Mouse (Mus musculus): ENCODE results near the gene Mdga1. TPM values are rescaled to one million over a fixed set of nuclear protein-coding genes. Genes with fewer than 3 reads are reported as not detected.

Mdga1 gene
- polyA plus RNA-seq, 1 experiment from 2014 or later, result 3.8 TPM

DNA sequence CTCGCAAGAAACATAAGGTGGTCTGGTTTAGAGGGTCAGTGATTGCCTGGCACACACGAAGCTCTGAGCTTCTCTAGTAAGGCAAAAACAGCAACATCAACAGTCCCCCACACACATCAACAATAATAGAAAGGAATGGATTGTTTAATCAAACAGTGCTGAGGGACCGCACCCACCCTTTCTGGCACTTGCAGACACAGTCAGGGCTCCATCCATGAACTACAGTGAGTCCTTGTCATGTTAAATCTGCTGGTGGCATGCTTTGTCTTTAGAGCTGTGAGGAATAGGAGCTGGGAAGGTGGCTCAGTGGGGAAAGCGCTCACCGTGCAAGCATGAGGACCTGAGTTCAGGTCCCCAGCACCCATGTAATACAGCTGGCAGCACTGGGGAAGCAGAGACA is 26.1 kb upstream of the Mdga1 start:
- no peak for ATAC-seq (ENCODE audit: insufficient number of reproducible peaks, low FRiP score, low TSS enrichment, low read depth)
- Histone ChIP-seq H3K27ac (replicated peaks) (no peak overlapping the region), H3K4me3 (replicated peaks) (no peak overlapping the region), H3K9me3 (replicated peaks) (no peaks in the 10 kb centered on the region), H3K27me3 (no peaks in the 10 kb centered on the region), H3K4me1 (no peaks in the 10 kb centered on the region), H3K4me2 (replicated peaks) (no peak overlapping the region), H3K9ac (no peak overlapping the region), H3K36me3 (no peaks in the 10 kb centered on the region)
- 89% methylated on average over 5 of the region's 5 CpGs for WGBS

- Histone ChIP-seq H3K4me2 (replicated peaks) (no peak overlapping the region), H3K4me1 (no peaks in the 10 kb centered on the region), H3K9ac (no peak overlapping the region), H3K4me3 (replicated peaks) (no peak overlapping the region), H3K9me3 (replicated peaks) (no peaks in the 10 kb centered on the region), H3K27ac (replicated peaks) (no peak overlapping the region), H3K36me3 (no peaks in the 10 kb centered on the region), H3K27me3 (no peaks in the 10 kb centered on the region)
- WGBS, result 80% methylated on average over 4 of the region's 4 CpGs
- no peak for ATAC-seq (ENCODE audit: insufficient number of reproducible peaks, low FRiP score, low TSS enrichment, low read depth)
These were observed 24.6 kb upstream of the Mdga1 start for GRCm38 (mm10) chr17:29994459-29994858.

DNA sequence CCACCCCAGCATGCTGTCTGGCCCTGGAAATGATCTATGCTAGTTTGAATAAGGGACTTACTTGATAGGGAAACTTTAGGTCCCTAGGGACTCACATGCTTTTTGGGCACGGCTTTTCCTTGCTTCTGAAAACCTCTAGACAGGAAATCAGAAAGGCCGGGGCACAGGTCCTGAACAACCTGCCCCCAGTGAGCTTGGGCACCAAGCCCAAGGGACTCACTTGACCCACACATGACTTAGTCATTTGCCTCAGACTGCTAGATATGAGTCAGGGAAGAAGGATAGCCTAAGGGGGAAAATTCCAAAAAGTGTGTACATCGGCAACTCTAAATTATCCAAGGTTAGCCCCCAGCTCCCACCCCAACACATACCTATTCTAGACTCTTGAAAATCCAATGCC is 24.1 kb upstream of the Mdga1 start:
- Histone ChIP-seq H3K9ac (no peak overlapping the region), H3K36me3 (no peaks in the 10 kb centered on the region), H3K4me3 (replicated peaks) (no peak overlapping the region), H3K9me3 (replicated peaks) (no peaks in the 10 kb centered on the region), H3K4me2 (replicated peaks) (no peak overlapping the region), H3K27me3 (no peaks in the 10 kb centered on the region), H3K27ac (replicated peaks) (no peak overlapping the region), H3K4me1 (no peaks in the 10 kb centered on the region)
- ATAC-seq (ENCODE audit: insufficient number of reproducible peaks, low FRiP score, low TSS enrichment, low read depth), result no peak
- 64% methylated on average over 3 of the region's 3 CpGs for WGBS

- no peak; the same call in 1 of the 2 replicates for ATAC-seq (ENCODE audit: insufficient number of reproducible peaks, low FRiP score, low TSS enrichment, low read depth)
- no peaks in the 10 kb centered on the region for H3K9me3 ChIP-seq (replicated peaks)
- no peak overlapping the region for H3K4me3 ChIP-seq (replicated peaks)
- H3K4me2 ChIP-seq (replicated peaks), result no peak overlapping the region
- H3K27ac ChIP-seq (replicated peaks), result no peak overlapping the region
- no peaks in the 10 kb centered on the region for H3K4me1 ChIP-seq
- 58% methylated on average over 8 of the region's 8 CpGs for WGBS
- no peaks in the 10 kb centered on the region for H3K27me3 ChIP-seq
- no peaks in the 10 kb centered on the region for H3K36me3 ChIP-seq
- H3K9ac ChIP-seq, result no peak overlapping the region
These were observed 23.6 kb upstream of the Mdga1 start for GRCm38 (mm10) chr17:29993488-29993887.

- 89% methylated on average over 2 of the region's 2 CpGs for WGBS
- no peak overlapping the region for H3K9ac ChIP-seq
- no peak for ATAC-seq (ENCODE audit: insufficient number of reproducible peaks, low FRiP score, low TSS enrichment, low read depth)
These were observed 21.0 kb upstream of the Mdga1 start for GRCm38 (mm10) chr17:29990845-29991244.

DNA sequence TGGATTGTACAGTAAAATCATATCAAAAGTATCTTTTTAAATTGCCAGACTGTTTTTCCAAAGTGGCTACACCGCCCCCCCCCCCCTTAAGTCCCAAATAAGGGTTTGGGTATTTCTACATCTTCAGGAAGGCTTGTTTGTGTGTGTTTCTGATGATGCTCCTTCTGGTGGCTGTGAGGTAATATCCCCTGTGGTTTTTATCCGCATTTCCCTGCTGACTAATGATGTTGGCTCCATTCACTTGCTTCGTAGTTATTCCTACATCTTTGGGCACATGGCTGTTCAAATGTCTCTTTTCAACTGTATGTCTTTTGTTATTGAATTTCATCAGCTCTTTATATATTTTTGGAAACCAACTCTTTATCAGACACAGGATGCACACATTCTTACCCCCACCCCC is 20.2 kb upstream of the Mdga1 start:
- Histone ChIP-seq H3K36me3 (no peaks in the 10 kb centered on the region), H3K9ac (no peak overlapping the region), H3K4me3 (replicated peaks) (no peak overlapping the region), H3K27me3 (no peaks in the 10 kb centered on the region), H3K9me3 (replicated peaks) (no peaks in the 10 kb centered on the region), H3K4me2 (replicated peaks) (no peak overlapping the region), H3K4me1 (no peaks in the 10 kb centered on the region), H3K27ac (replicated peaks) (no peak overlapping the region)
- WGBS, result 82% methylated on average over 3 of the region's 3 CpGs
- ATAC-seq (ENCODE audit: insufficient number of reproducible peaks, low FRiP score, low TSS enrichment, low read depth), result no peak

More at GRCm38 (mm10) chr17:29990845-29991244, 21.0 kb upstream of the Mdga1 start:
- Histone ChIP-seq H3K4me1 (no peaks in the 10 kb centered on the region), H3K4me3 (replicated peaks) (no peak overlapping the region), H3K27me3 (no peaks in the 10 kb centered on the region), H3K9me3 (replicated peaks) (no peaks in the 10 kb centered on the region), H3K4me2 (replicated peaks) (no peak overlapping the region), H3K27ac (replicated peaks) (no peak overlapping the region), H3K36me3 (no peaks in the 10 kb centered on the region)

DNA sequence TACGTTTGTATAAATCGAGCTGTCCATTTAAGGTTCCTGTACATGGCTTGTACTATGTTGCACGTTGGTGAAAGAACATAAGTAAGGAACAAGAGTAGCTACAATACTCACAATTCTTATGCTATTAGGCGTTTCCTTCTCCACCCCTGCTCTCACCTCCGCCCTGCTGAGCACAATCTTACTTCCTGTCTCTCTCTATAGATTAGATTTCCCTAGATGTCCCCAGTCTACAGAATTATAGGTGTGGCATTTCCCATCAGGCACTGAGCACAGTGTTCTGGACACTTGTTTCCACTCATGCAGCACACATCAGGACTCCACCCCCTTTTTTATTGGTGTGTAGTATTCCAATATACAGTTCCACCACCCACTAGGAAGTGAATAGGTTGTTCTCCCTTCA is 19.8 kb upstream of the Mdga1 start:
- Histone ChIP-seq H3K4me3 (replicated peaks) (no peak overlapping the region), H3K4me1 (no peaks in the 10 kb centered on the region), H3K9me3 (replicated peaks) (no peaks in the 10 kb centered on the region), H3K27me3 (no peaks in the 10 kb centered on the region), H3K27ac (replicated peaks) (no peak overlapping the region), H3K4me2 (replicated peaks) (no peak overlapping the region), H3K36me3 (no peaks in the 10 kb centered on the region), H3K9ac (no peak overlapping the region)
- WGBS, result 82% methylated on average over 5 of the region's 5 CpGs
- ATAC-seq (ENCODE audit: insufficient number of reproducible peaks, low FRiP score, low TSS enrichment, low read depth), result no peak

DNA sequence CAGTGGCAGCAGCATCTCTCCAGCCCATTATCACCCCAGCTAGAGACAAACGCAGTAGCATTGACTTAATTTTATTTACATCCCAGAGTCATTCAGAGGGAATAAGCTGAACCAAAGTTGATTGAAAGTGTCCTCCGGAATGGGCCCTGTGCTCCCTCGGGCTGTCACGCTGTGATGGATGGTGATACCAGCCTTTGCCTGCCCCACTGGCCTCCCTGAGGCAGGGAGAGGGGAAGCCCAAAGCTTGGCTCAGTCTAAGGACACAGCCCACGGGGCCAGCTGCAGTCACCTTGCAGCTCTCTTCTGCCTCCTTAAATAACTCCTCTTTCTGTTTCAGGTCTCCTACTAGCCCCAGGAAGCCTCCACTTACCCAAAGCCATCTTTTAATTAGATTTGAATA is 18.3 kb upstream of the Mdga1 start:
- Histone ChIP-seq H3K36me3 (no peaks in the 10 kb centered on the region), H3K27ac (replicated peaks) (no peak overlapping the region), H3K27me3 (no peaks in the 10 kb centered on the region), H3K9me3 (replicated peaks) (no peaks in the 10 kb centered on the region), H3K4me2 (replicated peaks) (no peak overlapping the region), H3K4me1 (no peaks in the 10 kb centered on the region), H3K4me3 (replicated peaks) (no peak overlapping the region), H3K9ac (no peak overlapping the region)
- 56% methylated on average over 5 of the region's 5 CpGs for WGBS
- no peak for ATAC-seq (ENCODE audit: insufficient number of reproducible peaks, low FRiP score, low TSS enrichment, low read depth)

DNA sequence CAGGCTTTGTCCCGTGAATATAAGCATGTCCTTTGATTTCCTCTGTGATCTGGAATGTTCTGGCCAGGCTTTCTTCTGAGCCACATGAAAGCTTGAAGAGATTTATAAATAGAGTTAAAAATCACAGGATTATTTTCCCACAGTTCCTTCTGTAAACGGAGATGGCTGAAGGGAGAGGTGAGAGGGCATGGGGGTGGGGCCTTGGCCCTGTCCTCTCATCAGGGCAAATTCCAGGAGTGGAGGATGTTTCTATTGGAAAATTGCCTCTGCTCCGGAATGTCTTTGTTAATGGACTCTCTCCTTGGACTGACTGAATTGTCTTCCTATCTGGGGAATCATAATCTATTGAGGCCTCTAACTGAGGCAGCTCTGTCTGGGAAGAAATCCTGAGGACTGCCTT is 15.6 kb upstream of the Mdga1 start:
- Histone ChIP-seq H3K27ac (replicated peaks) (no peak overlapping the region), H3K4me1 (no peaks in the 10 kb centered on the region)

GRCm38 (mm10) chr17:29984931-29985330 is 15.0 kb upstream of the Mdga1 start:
- 80% methylated on average over 7 of the region's 7 CpGs for WGBS
- no peak for ATAC-seq (ENCODE audit: insufficient number of reproducible peaks, low FRiP score, low TSS enrichment, low read depth)
- H3K9me3 ChIP-seq (replicated peaks), result no peaks in the 10 kb centered on the region
- no peak overlapping the region for H3K27ac ChIP-seq (replicated peaks)
- no peaks in the 10 kb centered on the region for H3K36me3 ChIP-seq
- no peaks in the 10 kb centered on the region for H3K27me3 ChIP-seq
- no peak overlapping the region for H3K9ac ChIP-seq
- H3K4me1 ChIP-seq, result 0 out of 2 replicates have a peak, but pooled peaks cover 4% of the 10 kb centered on the region
- no peak overlapping the region for H3K4me3 ChIP-seq (replicated peaks)
- H3K4me2 ChIP-seq (replicated peaks), result no peak overlapping the region

More for the DNA sequence above, 15.6 kb upstream of the Mdga1 start:
- ATAC-seq (ENCODE audit: insufficient number of reproducible peaks, low FRiP score, low TSS enrichment, low read depth), result no peak
- WGBS, result 21% methylated on average over 3 of the region's 3 CpGs
- Histone ChIP-seq H3K4me3 (replicated peaks) (no peak overlapping the region), H3K9me3 (replicated peaks) (no peaks in the 10 kb centered on the region), H3K4me2 (replicated peaks) (no peak overlapping the region), H3K27me3 (no peaks in the 10 kb centered on the region), H3K36me3 (no peaks in the 10 kb centered on the region), H3K9ac (no peak overlapping the region)

DNA sequence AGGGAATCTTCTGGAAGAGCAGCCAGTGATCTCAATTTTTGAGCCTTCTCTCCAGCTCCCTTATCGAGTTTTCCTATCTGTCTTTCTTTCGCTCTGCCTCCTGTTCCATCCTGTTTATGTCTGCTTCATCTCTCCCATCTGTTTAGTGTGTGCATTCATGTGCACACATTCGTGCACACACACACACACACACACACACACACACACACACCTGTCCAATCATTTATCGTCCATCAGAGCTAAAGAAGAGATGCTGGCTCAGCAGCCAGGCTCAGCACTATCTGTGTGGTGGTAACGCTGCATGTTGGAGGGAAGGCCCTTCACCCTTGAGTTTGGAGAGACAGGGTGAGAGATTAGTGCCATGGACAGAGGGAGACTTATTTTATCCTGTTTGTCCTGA is 13.3 kb upstream of the Mdga1 start:
- Histone ChIP-seq H3K4me1 (peaks cover 13% of the 10 kb centered on the region), H3K9me3 (replicated peaks) (no peaks in the 10 kb centered on the region), H3K27ac (replicated peaks) (no peak overlapping the region), H3K9ac (no peak overlapping the region), H3K4me2 (replicated peaks) (no peak overlapping the region), H3K36me3 (no peaks in the 10 kb centered on the region), H3K4me3 (replicated peaks) (no peak overlapping the region), H3K27me3 (no peaks in the 10 kb centered on the region)
- 80% methylated on average over 5 of the region's 5 CpGs for WGBS
- no peak for ATAC-seq (ENCODE audit: insufficient number of reproducible peaks, low FRiP score, low TSS enrichment, low read depth)

GRCm38 (mm10) chr17:29981568-29981967 is 11.7 kb upstream of the Mdga1 start:
- Histone ChIP-seq H3K4me2 (replicated peaks) (no peak overlapping the region), H3K4me1 (peaks cover 15% of the 10 kb centered on the region), H3K9ac (no peak overlapping the region), H3K4me3 (replicated peaks) (no peak overlapping the region), H3K36me3 (no peaks in the 10 kb centered on the region), H3K9me3 (replicated peaks) (no peaks in the 10 kb centered on the region), H3K27me3 (no peaks in the 10 kb centered on the region), H3K27ac (replicated peaks) (no peak overlapping the region)
- WGBS, result 59% methylated on average over 8 of the region's 8 CpGs
- ATAC-seq (ENCODE audit: insufficient number of reproducible peaks, low FRiP score, low TSS enrichment, low read depth), result no peak

Measured in embryonic facial prominence, embryonic 15.5 days (tissue).